Mouse (Mus musculus) liver, embryonic 14.5 days (tissue): ENCODE data around the gene Smarcd3.

Experiments used
- CTCF ChIP-seq: IDR thresholded peaks from 2 replicates; pipeline ENCODE4 v1.5.1; 2016; ENCODE audit warnings: antibody characterized with exemption, low read depth, control low read depth
- EP300 ChIP-seq: IDR thresholded peaks from 2 replicates; pipeline ENCODE4 v1.6.1; 2016; ENCODE audit warnings: antibody characterized with exemption, low read depth

GRCm38 (mm10) chr5:24597221-24597728 is 26.9 kb downstream of the Smarcd3 start:
- TF ChIP-seq CTCF = peak; percentile 59
- no peak for TF ChIP-seq EP300
